Mouse (Mus musculus) small intestine, adult 2 months (tissue): ENCODE measurements around the gene Plin5.

Experiments used
- CTCF ChIP-seq: fragments of 200-500 bp; IDR thresholded peaks from 2 replicates; pipeline ENCODE4 v1.5.1; 2012; ENCODE audit warnings: low read depth, mild to moderate bottlenecking, control low read depth, inconsistent platforms, low read length, moderate library complexity, mixed read lengths; ENCODE audit not compliant: insufficient replicate concordance, insufficient read length; ENCODE audit errors: extremely low read depth
- POLR2A ChIP-seq: fragments of 200-500 bp; IDR thresholded peaks from 2 replicates; pipeline ENCODE4 v1.6.1; 2012; ENCODE audit warnings: low read depth, mild to moderate bottlenecking, control low read depth, inconsistent platforms, low read length, moderate library complexity

GRCm38 (mm10) chr17:56111021-56111420 lies 6.4 kb downstream of the Plin5 start:
- TF ChIP-seq POLR2A (no peak), CTCF (no peak)
